Mouse (Mus musculus) myocyte (in vitro differentiated cells): Measurements from ENCODE around the gene Defb41. TPM values are rescaled to one million over a fixed set of nuclear protein-coding genes. Genes with fewer than 3 reads are reported as not detected.
"Not testable (repeated sequence)": the region's sequence is repeated elsewhere in the genome, so short reads cannot be mapped to it uniquely, and the experiment has no call there.

Experiments
- H3K27me3 ChIP-seq: one replicate; pipeline ENCODE4 v1.6.1; 2011; ENCODE audit not compliant: control insufficient read depth, insufficient read depth, insufficient read length
- H3K36me3 ChIP-seq: one replicate; pipeline ENCODE4 v1.6.1; 2011; ENCODE audit not compliant: control insufficient read depth, insufficient read depth
- H3K4me2 ChIP-seq: one replicate; pipeline ENCODE4 v1.6.1; 2011; ENCODE audit warnings: low read depth, control low read depth
- H3K4me3 ChIP-seq: one replicate; pipeline ENCODE4 v1.5.1; 2011; ENCODE audit warnings: mild to moderate bottlenecking, control low read depth, moderate library complexity
- H3K79me2 ChIP-seq: one replicate; pipeline ENCODE4 v1.6.1; 2011; ENCODE audit not compliant: control insufficient read depth, insufficient read depth
- H3ac ChIP-seq: one replicate; pipeline ENCODE4 v1.6.1; 2011; ENCODE audit not compliant: control insufficient read depth, insufficient read length
- CEBPB ChIP-seq: IDR thresholded peaks from 2 replicates; pipeline ENCODE4 v1.6.1; 2011; ENCODE audit warnings: mild to moderate bottlenecking, moderate library complexity; ENCODE audit not compliant: poor library complexity, insufficient read depth, severe bottlenecking
- E2F4 ChIP-seq: IDR thresholded peaks from one replicate; pipeline ENCODE4 v1.6.1; 2011; ENCODE audit warnings: mild to moderate bottlenecking, control low read depth, moderate library complexity; ENCODE audit not compliant: insufficient read depth
- MAX ChIP-seq: IDR thresholded peaks from one replicate; pipeline ENCODE4 v1.6.1; 2011; ENCODE audit warnings: low read depth, mild to moderate bottlenecking, control low read depth
- MYOD1 ChIP-seq, 3 experiments: IDR thresholded peaks; one replicate each; pipeline ENCODE4 v1.6.1; 2011; ENCODE audit warnings: control low read depth in 2 of 3, low read depth in 2 of 3, mild to moderate bottlenecking in 2 of 3, moderate library complexity in 1 of 3; ENCODE audit not compliant: insufficient read length in 2 of 3, control insufficient read depth in 1 of 3
- MYOG ChIP-seq, 3 experiments: IDR thresholded peaks; one replicate each; pipeline ENCODE4 v1.6.1; 2011; ENCODE audit warnings: control low read depth in 2 of 3, low read depth in 2 of 3, mild to moderate bottlenecking in 2 of 3; ENCODE audit not compliant: insufficient read length in 2 of 3, control insufficient read depth in 1 of 3, insufficient read depth in 1 of 3
- POLR2A ChIP-seq: IDR thresholded peaks from one replicate; pipeline ENCODE4 v1.6.1; 2011; ENCODE audit warnings: low read depth, mild to moderate bottlenecking, control low read depth, moderate library complexity; ENCODE audit not compliant: insufficient read length
- POLR2AphosphoS2 ChIP-seq: IDR thresholded peaks from one replicate; pipeline ENCODE4 v1.6.1; 2011; ENCODE audit warnings: low read depth, control low read depth; ENCODE audit not compliant: insufficient read length
- REST ChIP-seq: IDR thresholded peaks from one replicate; pipeline ENCODE4 v1.6.1; 2011; ENCODE audit warnings: mild to moderate bottlenecking, control low read depth, moderate library complexity; ENCODE audit not compliant: insufficient read depth, insufficient read length
- SRF ChIP-seq: IDR thresholded peaks from one replicate; pipeline ENCODE4 v1.6.1; 2011; ENCODE audit warnings: low read depth; ENCODE audit not compliant: control insufficient read depth, insufficient read length
- TCF12 ChIP-seq: IDR thresholded peaks from one replicate; pipeline ENCODE4 v1.6.1; 2011; ENCODE audit warnings: mild to moderate bottlenecking, control low read depth; ENCODE audit not compliant: poor library complexity, insufficient read depth, severe bottlenecking
- TCF3 ChIP-seq: IDR thresholded peaks from one replicate; pipeline ENCODE4 v1.6.1; 2011; ENCODE audit warnings: low read depth, control low read depth; ENCODE audit not compliant: insufficient read length
- USF1 ChIP-seq: IDR thresholded peaks from one replicate; pipeline ENCODE4 v1.6.1; 2011; ENCODE audit warnings: low read depth, mild to moderate bottlenecking, control low read depth, moderate library complexity
- polyA plus RNA-seq: library from polyadenylated mRNA; unstranded; fragments of >200 nt; fragmentation: generic; extraction: Trizol; gene quantifications from one replicate; pipeline ENCODE4 v1.2.1, GENCODE M21; 2012; ENCODE audit warnings: missing spikeins

Gene Defb41
- polyA plus RNA-seq, 1 experiment, result 11.4 TPM

- no peaks in the 10 kb centered on the region for H3K36me3 ChIP-seq
- no peaks in the 10 kb centered on the region for H3K79me2 ChIP-seq
- H3K4me2 ChIP-seq, result no peak overlapping the region
- no peak overlapping the region for H3ac ChIP-seq
- no peak overlapping the region for H3K4me3 ChIP-seq
- TF ChIP-seq SRF (no peak), MYOG (IDR thresholded peaks at IDR 0.05; ENCODE audit: control insufficient read depth in 1 of 3, insufficient read depth in 1 of 3, insufficient read length in 2 of 3, low read depth in 2 of 3) (no peak), E2F4 (no peak)
- no peaks in the 10 kb centered on the region for H3K27me3 ChIP-seq
These were observed 22.4 kb upstream of the Defb41 start for GRCm38 (mm10) chr1:18287371-18287770.

GRCm38 (mm10) chr1:18271095-18271494, 6.2 kb upstream of the Defb41 start:
- Histone ChIP-seq H3K4me3 (no peak overlapping the region), H3K27me3 (no peaks in the 10 kb centered on the region), H3K79me2 (no peaks in the 10 kb centered on the region), H3K4me2 (no peak overlapping the region), H3K36me3 (no peaks in the 10 kb centered on the region), H3ac (no peak overlapping the region)
- TF ChIP-seq MYOD1 (IDR thresholded peaks at IDR 0.05; ENCODE audit: control insufficient read depth in 1 of 3, insufficient read length in 2 of 3, low read depth in 2 of 3) (no peak), CEBPB (no peak), SRF (no peak), USF1 (no peak), POLR2A (no peak), TCF3 (no peak), MYOG (IDR thresholded peaks at IDR 0.05; ENCODE audit: control insufficient read depth in 1 of 3, insufficient read depth in 1 of 3, insufficient read length in 2 of 3, low read depth in 2 of 3) (no peak), TCF12 (no peak), POLR2AphosphoS2 (no peak), MAX (no peak), REST (no peak), E2F4 (no peak)

GRCm38 (mm10) chr1:18268845-18269244, 3.9 kb upstream of the Defb41 start:
- Histone ChIP-seq H3K4me2 (no peak overlapping the region), H3K27me3 (no peaks in the 10 kb centered on the region), H3K79me2 (no peaks in the 10 kb centered on the region), H3ac (no peak overlapping the region), H3K4me3 (no peak overlapping the region), H3K36me3 (no peaks in the 10 kb centered on the region)
- TF ChIP-seq MYOG (IDR thresholded peaks at IDR 0.05; ENCODE audit: control insufficient read depth in 1 of 3, insufficient read depth in 1 of 3, insufficient read length in 2 of 3, low read depth in 2 of 3), result no peak

GRCm38 (mm10) chr1:18245801-18246580, 18.9 kb downstream of the Defb41 start:
- not testable (repeated sequence) for H3K79me2 ChIP-seq, H3K27me3 ChIP-seq, H3K36me3 ChIP-seq, H3K4me2 ChIP-seq, H3K4me3 ChIP-seq, H3ac ChIP-seq

- H3K27me3 ChIP-seq, result no peaks in the 10 kb centered on the region
- TF ChIP-seq CEBPB (no peak), MAX (no peak), TCF12 (no peak), SRF (no peak), POLR2AphosphoS2 (no peak), MYOG (IDR thresholded peaks at IDR 0.05; ENCODE audit: control insufficient read depth in 1 of 3, insufficient read depth in 1 of 3, insufficient read length in 2 of 3, low read depth in 2 of 3) (no peak)
- H3K79me2 ChIP-seq, result no peaks in the 10 kb centered on the region
- no peak within 1 kb of the TSS for H3ac ChIP-seq
- no peaks in the 10 kb centered on the region for H3K36me3 ChIP-seq
- H3K4me2 ChIP-seq, result no peak within 1 kb of the TSS
- no peak within 1 kb of the TSS for H3K4me3 ChIP-seq
These were observed 27.6 kb downstream of the Defb41 start, which contains the start of gene Defb18 for GRCm38 (mm10) chr1:18237343-18237742. Gene Defb18 (minus strand): TSS chr1:18237443.

GRCm38 (mm10) chr1:18223385-18223945, 41.5 kb downstream of the Defb41 start:
- Histone ChIP-seq H3ac (no peak overlapping the region), H3K36me3 (no peaks in the 10 kb centered on the region), H3K27me3 (no peaks in the 10 kb centered on the region), H3K79me2 (no peaks in the 10 kb centered on the region), H3K4me2 (no peak overlapping the region), H3K4me3 (no peak overlapping the region)
- TF ChIP-seq USF1, result no peak
- no peak for TF ChIP-seq CEBPB
- no peak for TF ChIP-seq MYOD1 (IDR thresholded peaks at IDR 0.05; ENCODE audit: control insufficient read depth in 1 of 3, insufficient read length in 2 of 3, low read depth in 2 of 3)
- no peak for TF ChIP-seq E2F4

Other genes starting within 250 kb of the Defb41 start
- gene Crisp4, start 119.2 kb downstream of the Defb41 start, polyA plus RNA-seq, result not detected
- not detected for gene Defb18, start 27.7 kb downstream of the Defb41 start, polyA plus RNA-seq